Mouse (Mus musculus) stomach, postnatal 0 days (tissue): Measurements from ENCODE around the gene Erbb4. TPM values are rescaled to one million over a fixed set of nuclear protein-coding genes. Genes with fewer than 3 reads are reported as not detected.

Source experiments
- ATAC-seq: fragments of 200-750 bp; cut with Nextera tagmentation; 2 replicates; pipeline ENCODE4 v1.8.0; 2017; ENCODE audit not compliant: low FRiP score, low TSS enrichment
- DNase-seq: peaks from one replicate; pipeline ENCODE4 v3.0.0-alpha.2; 2016; ENCODE audit warnings: low spot score
- H3K27ac ChIP-seq: fragments of 300-500 bp; sonication (generic); replicated peaks from 2 replicates; pipeline ENCODE4 v1.5.1; 2014; ENCODE audit warnings: mild to moderate bottlenecking, control low read depth
- H3K27me3 ChIP-seq: fragments of 300-500 bp; sonication (generic); 2 replicates; pipeline ENCODE4 v1.6.1; 2014; ENCODE audit warnings: low read length; ENCODE audit not compliant: control insufficient read depth, insufficient read depth
- H3K36me3 ChIP-seq: fragments of 300-500 bp; sonication (generic); 2 replicates; pipeline ENCODE4 v1.6.1; 2014; ENCODE audit warnings: low read length, mixed read lengths; ENCODE audit not compliant: control insufficient read depth, insufficient read depth
- H3K4me1 ChIP-seq: fragments of 300-500 bp; sonication (generic); replicated peaks from 2 replicates; pipeline ENCODE4 v1.6.1; 2014; ENCODE audit warnings: antibody characterized with exemption; ENCODE audit not compliant: control insufficient read depth, insufficient read depth
- H3K4me2 ChIP-seq: fragments of 300-500 bp; sonication (generic); replicated peaks from 2 replicates; pipeline ENCODE4 v1.6.1; 2014; ENCODE audit warnings: low read depth, mild to moderate bottlenecking, control low read depth, moderate library complexity
- H3K4me3 ChIP-seq: fragments of 300-500 bp; sonication (generic); 2 replicates; pipeline ENCODE4 v1.5.1; 2014; ENCODE audit warnings: low read depth, low read length, control low read depth
- H3K9ac ChIP-seq: fragments of 300-500 bp; sonication (generic); 2 replicates; pipeline ENCODE4 v1.6.1; 2014; ENCODE audit warnings: mild to moderate bottlenecking, low read length, control low read depth, mixed read lengths
- H3K9me3 ChIP-seq: fragments of 300-500 bp; sonication (generic); 2 replicates; pipeline ENCODE4 v1.6.1; 2016; ENCODE audit warnings: low read length; ENCODE audit not compliant: control insufficient read depth
- CTCF ChIP-seq: IDR thresholded peaks from 2 replicates; pipeline ENCODE4 v1.5.1; 2016; ENCODE audit warnings: antibody characterized with exemption, low read depth, mild to moderate bottlenecking, moderate library complexity
- EP300 ChIP-seq: optimal IDR thresholded peaks from 2 replicates; pipeline ENCODE3; 2016; ENCODE audit warnings: antibody characterized with exemption
- WGBS: fragments of 180-500 bp; shearing (Covaris S2); extraction: QIAGEN DNeasy Blood & Tissue Kit; methylation state at CpG from one replicate; pipeline ENCODE4 v1.1.7; 2014; 5-methylcytosine and 5-hydroxymethylcytosine counted together
- polyA plus RNA-seq: library from polyadenylated mRNA; unstranded; fragments of >200 nt; fragmentation: Nextera tagmentation; extraction: Ambion mirVana; gene quantifications from 2 replicates; pipeline ENCODE4 v1.2.1, GENCODE M21; 2015

Erbb4 gene
- polyA plus RNA-seq, 1 experiment from 2014 or later, result not detected

DNA sequence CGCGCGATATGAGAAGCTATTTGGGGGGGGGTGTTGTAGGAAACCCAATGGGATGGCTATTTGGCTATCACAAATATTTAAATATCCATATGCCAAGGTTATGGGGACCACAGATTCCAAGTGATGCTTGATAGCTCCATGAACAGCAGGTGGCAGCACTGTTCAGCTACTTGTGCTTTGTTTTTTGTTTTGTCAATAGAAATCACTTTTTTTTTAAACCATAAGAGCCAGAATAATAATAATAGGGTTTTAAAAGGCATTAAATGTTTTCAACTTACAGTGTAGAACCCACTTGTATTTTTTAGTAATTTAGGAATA lies 1001.4 kb downstream of the Erbb4 start:
- Histone ChIP-seq H3K4me3 (no peak overlapping the region), H3K9ac (no peak overlapping the region), H3K27ac (no peak overlapping the region), H3K4me1 (no peaks in the 10 kb centered on the region), H3K9me3 (no peaks in the 10 kb centered on the region), H3K4me2 (no peak overlapping the region), H3K27me3 (no peaks in the 10 kb centered on the region), H3K36me3 (no peaks in the 10 kb centered on the region)
- TF ChIP-seq CTCF, result peak; percentile 71
- TF ChIP-seq EP300, result no peak
- DNase-seq (peak; percentile 16), ATAC-seq (no peak)
- 71% methylated on average over 3 of the region's 3 CpGs for WGBS

DNA sequence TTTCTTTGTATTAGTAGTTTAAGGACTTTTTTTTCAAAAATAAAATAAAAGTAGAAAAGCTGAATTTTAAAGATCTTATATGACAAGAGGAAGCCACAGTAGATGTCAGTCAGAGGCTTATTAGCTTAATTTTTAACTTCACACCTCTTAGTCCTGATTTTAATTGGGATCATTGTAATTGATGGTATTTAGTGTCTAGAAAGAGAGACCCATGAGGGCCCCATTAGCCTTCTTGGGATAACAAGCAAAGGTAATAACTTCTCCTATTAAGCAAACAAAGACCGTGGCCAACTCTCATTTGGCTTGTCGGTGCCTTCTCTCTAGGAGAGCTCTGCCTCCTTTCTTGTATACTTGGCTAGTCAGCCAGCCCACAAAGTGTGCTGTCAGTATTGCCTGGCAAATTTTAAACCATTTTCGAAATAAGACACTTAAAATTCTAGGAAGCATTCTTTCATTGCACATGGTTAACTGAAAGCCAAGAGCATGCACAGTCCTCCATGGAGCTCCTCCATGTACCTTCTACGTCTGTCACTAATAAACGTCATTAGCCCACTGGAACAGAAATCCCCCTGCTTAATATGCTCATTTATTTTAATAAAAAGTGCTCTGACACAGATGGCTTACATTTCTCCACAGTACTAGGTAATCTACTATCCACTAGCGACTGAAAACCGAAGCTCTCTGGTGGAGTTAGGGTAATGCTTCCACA lies 1001.9 kb downstream of the Erbb4 start:
- no peak for TF ChIP-seq CTCF
- H3K36me3 ChIP-seq, result no peaks in the 10 kb centered on the region
- H3K4me1 ChIP-seq, result no peaks in the 10 kb centered on the region
- H3K27ac ChIP-seq, result no peak overlapping the region
- H3K9ac ChIP-seq, result no peak overlapping the region
- H3K27me3 ChIP-seq, result no peaks in the 10 kb centered on the region
- DNase-seq (no peak), ATAC-seq (no peak)
- no peaks in the 10 kb centered on the region for H3K9me3 ChIP-seq
- H3K4me2 ChIP-seq, result no peak overlapping the region
- 66% methylated on average over 7 of the region's 7 CpGs for whole genome bisulfite sequencing
- no peak overlapping the region for H3K4me3 ChIP-seq

DNA sequence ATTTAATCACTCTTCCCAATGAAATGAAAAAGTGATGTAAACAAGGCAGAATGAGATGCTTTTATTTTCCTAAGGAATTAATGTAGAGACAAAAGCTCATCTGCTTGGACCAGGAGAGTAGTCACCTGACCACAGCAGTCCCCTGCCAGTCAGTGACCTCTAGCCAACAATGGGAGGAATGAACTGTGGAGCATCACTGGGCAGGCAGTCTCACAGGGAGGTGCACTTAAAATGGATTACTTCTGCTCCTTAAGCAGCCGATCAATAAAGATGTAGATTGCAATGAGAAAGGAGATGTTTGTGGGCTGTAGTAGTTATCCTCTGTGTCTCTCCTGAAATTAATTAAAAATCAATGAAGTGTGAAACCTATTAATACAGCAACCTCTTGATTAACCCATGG lies 1018.2 kb downstream of the Erbb4 start:
- H3K27ac ChIP-seq, result no peak overlapping the region
- no peaks in the 10 kb centered on the region for H3K4me1 ChIP-seq
- no peaks in the 10 kb centered on the region for H3K9me3 ChIP-seq
- no peak overlapping the region for H3K4me3 ChIP-seq
- H3K4me2 ChIP-seq, result no peak overlapping the region
- 77% methylated on average over 1 of the region's 1 CpGs for WGBS
- H3K36me3 ChIP-seq, result no peaks in the 10 kb centered on the region
- no peaks in the 10 kb centered on the region for H3K27me3 ChIP-seq
- DNase-seq (no peak), ATAC-seq (no peak)
- TF ChIP-seq EP300 (no peak), CTCF (no peak)
- no peak overlapping the region for H3K9ac ChIP-seq

DNA sequence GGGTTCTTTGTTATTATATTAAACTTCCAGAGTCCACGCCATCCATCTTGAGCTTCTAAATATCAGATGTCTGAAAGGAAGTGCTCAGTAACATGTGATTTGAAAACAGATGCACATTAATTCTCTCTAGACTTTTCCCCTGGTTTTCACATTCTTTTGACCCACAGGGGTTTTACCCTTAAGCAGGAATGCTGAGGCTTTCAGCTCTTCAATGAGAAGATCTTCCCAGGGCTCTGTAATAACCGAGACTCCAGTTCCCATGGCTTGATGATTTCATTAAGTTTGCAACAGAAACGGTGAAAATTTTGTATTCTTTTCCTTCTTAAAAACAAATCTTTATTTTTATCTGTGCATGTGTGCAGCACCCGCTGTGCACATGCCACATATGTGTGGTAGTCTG lies 1051.4 kb downstream of the Erbb4 start:
- no peaks in the 10 kb centered on the region for H3K36me3 ChIP-seq
- H3K4me1 ChIP-seq, result no peaks in the 10 kb centered on the region
- no peaks in the 10 kb centered on the region for H3K9me3 ChIP-seq
- no peak overlapping the region for H3K9ac ChIP-seq
- H3K4me2 ChIP-seq, result no peak overlapping the region
- 67% methylated on average over 4 of the region's 4 CpGs for WGBS
- TF ChIP-seq CTCF (no peak), EP300 (no peak)
- ATAC-seq, result no peak
- no peak overlapping the region for H3K4me3 ChIP-seq
- no peaks in the 10 kb centered on the region for H3K27me3 ChIP-seq
- H3K27ac ChIP-seq, result no peak overlapping the region
- no peak for DNase-seq

DNA sequence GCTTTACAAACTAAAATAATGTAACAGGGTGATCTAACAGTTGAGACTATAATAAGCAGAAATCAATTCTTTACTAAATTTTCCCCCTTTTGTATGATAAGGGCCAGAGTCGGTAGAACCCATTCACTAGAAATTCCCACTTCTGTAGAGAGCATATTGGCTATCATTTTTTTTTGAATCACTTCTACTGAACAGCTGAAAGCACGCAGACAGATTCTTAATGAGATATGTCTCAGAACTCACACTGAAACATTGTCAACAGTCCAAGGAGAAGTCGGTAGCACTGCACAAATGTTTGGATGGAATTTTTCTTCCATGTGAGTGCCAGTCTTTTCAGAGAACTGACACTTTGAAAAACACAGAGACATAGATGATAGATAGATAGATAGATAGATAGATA lies 1053.1 kb downstream of the Erbb4 start:
- Histone ChIP-seq H3K36me3 (no peaks in the 10 kb centered on the region), H3K9me3 (no peaks in the 10 kb centered on the region), H3K4me3 (no peak overlapping the region), H3K9ac (no peak overlapping the region), H3K27ac (no peak overlapping the region), H3K4me1 (no peaks in the 10 kb centered on the region), H3K4me2 (no peak overlapping the region), H3K27me3 (no peaks in the 10 kb centered on the region)
- WGBS, result 65% methylated on average over 3 of the region's 3 CpGs
- TF ChIP-seq CTCF (no peak), EP300 (no peak)
- DNase-seq (no peak), ATAC-seq (no peak)

DNA sequence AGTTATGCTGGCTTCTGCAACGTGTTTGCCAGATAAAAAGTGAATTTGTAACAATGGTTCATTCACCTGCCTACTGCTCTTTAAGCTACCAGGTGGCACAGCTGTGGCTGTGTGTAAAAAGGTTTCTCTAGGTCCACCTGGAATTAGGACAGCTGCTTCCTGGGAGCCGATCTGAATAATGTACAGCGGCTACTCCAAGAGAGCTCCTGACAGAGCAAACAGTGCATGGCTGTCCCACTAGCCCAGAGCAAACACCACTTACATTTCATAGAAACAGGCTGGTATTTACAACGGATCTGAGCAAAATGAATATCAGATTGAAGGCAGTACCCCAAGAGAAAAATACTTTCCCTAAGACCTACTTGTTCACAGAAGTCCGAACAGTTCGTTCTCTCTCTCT lies 1058.0 kb downstream of the Erbb4 start:
- Histone ChIP-seq H3K27ac (no peak overlapping the region), H3K4me2 (no peak overlapping the region), H3K9me3 (no peaks in the 10 kb centered on the region), H3K9ac (no peak overlapping the region), H3K27me3 (no peaks in the 10 kb centered on the region), H3K4me3 (no peak overlapping the region), H3K36me3 (no peaks in the 10 kb centered on the region), H3K4me1 (no peaks in the 10 kb centered on the region)
- DNase-seq, result no peak
- no peak for TF ChIP-seq CTCF
- TF ChIP-seq EP300, result no peak
- no peak for ATAC-seq
- WGBS, result 42% methylated on average over 6 of the region's 6 CpGs
